Mouse (Mus musculus): ENCODE data around the gene Ift172.
A peak's percentile ranks its signal among the peaks of the same experiment; 100 is the strongest.

DNA sequence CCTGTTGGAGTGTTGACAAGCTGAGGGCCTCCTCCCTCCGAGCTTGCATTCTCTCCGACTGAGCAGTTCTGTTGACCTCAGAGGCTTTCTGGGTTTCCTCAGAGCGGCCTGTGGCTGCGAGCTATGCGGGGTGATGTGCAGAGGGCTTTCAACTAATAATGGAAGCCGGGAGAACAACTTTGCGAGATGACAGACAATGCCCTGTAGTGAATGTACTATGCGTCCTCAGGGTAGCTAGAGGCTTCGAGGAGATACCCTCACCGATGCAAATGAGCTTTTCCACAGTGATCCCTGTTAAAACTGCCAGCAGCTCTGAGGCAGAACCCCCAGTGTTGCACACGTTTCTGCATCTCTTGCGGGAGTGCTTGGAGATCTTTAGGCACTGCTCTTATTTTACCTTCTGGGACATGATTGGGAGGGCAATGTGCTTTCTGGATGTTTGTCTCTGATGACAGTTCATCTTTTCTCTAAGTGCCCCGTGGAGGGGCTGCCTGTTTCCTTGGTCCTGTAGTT, 49.3 kb downstream of the Ift172 start:
- TF ChIP-seq CTCF (IDR thresholded peaks at IDR 0.05) (no peak), POLR2A (IDR thresholded peaks at IDR 0.05; ENCODE audit: insufficient read depth, low read depth, low read length) (peak; percentile 40; the same call in 1 of the 2 replicates), EP300 (IDR thresholded peaks at IDR 0.05; ENCODE audit: insufficient read depth, low read depth, low read length) (no peak)
